Mouse (Mus musculus): ENCODE data around the gene Lrp11.

- TF ChIP-seq CTCF (IDR thresholded peaks at IDR 0.05; ENCODE audit: control insufficient read depth, insufficient read depth, insufficient read length) (no peak), FOSL1 (IDR thresholded peaks at IDR 0.05; ENCODE audit: insufficient read depth, low read length, poor library complexity, severe bottlenecking) (no peak), MAX (IDR thresholded peaks at IDR 0.05) (no peak)
Measured at GRCm38 (mm10) chr10:7608611-7609010, 19.0 kb downstream of the Lrp11 start.

All from C2C12 (cell line).